Mouse (Mus musculus) hindbrain, postnatal 0 days (tissue): ENCODE measurements at regions not wholly inside any gene's neighbourhood (a gene's known extent, or its start where the extent isn't known, plus 50 kb on each side); places are given as distances from the start of the nearest gene placed in this dataset.

Experiments
- ATAC-seq: fragments of 200-750 bp; cut with Nextera tagmentation; 2 replicates; pipeline ENCODE4 v1.8.0; 2017; ENCODE audit warnings: mild to moderate bottlenecking, moderate TSS enrichment, moderate library complexity
- DNase-seq: peaks from one replicate; pipeline ENCODE4 v3.0.0-alpha.2; 2015; ENCODE audit warnings: low spot score
- H3K27ac ChIP-seq: fragments of 300-500 bp; sonication (generic); 2 replicates; pipeline ENCODE4 v1.5.1; 2014; ENCODE audit warnings: mild to moderate bottlenecking
- H3K27me3 ChIP-seq: fragments of 300-500 bp; sonication (generic); 2 replicates; pipeline ENCODE4 v1.6.1; 2014; ENCODE audit warnings: low read length, mixed read lengths; ENCODE audit not compliant: insufficient read depth
- H3K36me3 ChIP-seq: fragments of 300-500 bp; sonication (generic); 2 replicates; pipeline ENCODE4 v1.6.1; 2014; ENCODE audit warnings: low read length, mixed read lengths; ENCODE audit not compliant: insufficient read depth
- H3K4me1 ChIP-seq: fragments of 300-500 bp; sonication (generic); 2 replicates; pipeline ENCODE4 v1.6.1; 2014; ENCODE audit warnings: antibody characterized with exemption, low read length, mixed read lengths; ENCODE audit not compliant: insufficient read depth
- H3K4me2 ChIP-seq: fragments of 300-500 bp; sonication (generic); 2 replicates; pipeline ENCODE4 v1.6.1; 2014; ENCODE audit warnings: low read depth, mild to moderate bottlenecking, low read length, moderate library complexity, mixed read lengths
- H3K4me3 ChIP-seq: fragments of 300-500 bp; sonication (generic); 2 replicates; pipeline ENCODE4 v1.5.1; 2014; ENCODE audit warnings: low read length
- H3K9ac ChIP-seq: fragments of 300-500 bp; sonication (generic); replicated peaks from 2 replicates; pipeline ENCODE4 v1.6.1; 2014; ENCODE audit warnings: mild to moderate bottlenecking, low read length, moderate library complexity, mixed read lengths
- H3K9me3 ChIP-seq: fragments of 300-500 bp; sonication (generic); 2 replicates; pipeline ENCODE4 v1.6.1; 2016; ENCODE audit warnings: low read length, mixed read lengths
- CTCF ChIP-seq: IDR thresholded peaks from 2 replicates; pipeline ENCODE4 v1.5.1; 2016; ENCODE audit warnings: antibody characterized with exemption, control low read depth, low read depth
- whole genome bisulfite sequencing: fragments of 180-500 bp; shearing (Covaris S2); extraction: QIAGEN DNeasy Blood & Tissue Kit; methylation state at CpG from one replicate; pipeline ENCODE4 v1.1.7; 2014; 5-methylcytosine and 5-hydroxymethylcytosine counted together

- Histone ChIP-seq H3K36me3 (no peaks in the 10 kb centered on the region), H3K27me3 (no peaks in the 10 kb centered on the region), H3K4me2 (no peak overlapping the region), H3K4me1 (peaks cover 25% of the 10 kb centered on the region), H3K27ac (no peak overlapping the region), H3K9me3 (no peaks in the 10 kb centered on the region), H3K4me3 (no peak overlapping the region), H3K9ac (no peak overlapping the region)
- no peak for TF ChIP-seq CTCF
- ATAC-seq (no peak), DNase-seq (no peak)
- WGBS, result 50% methylated on average over 3 of the region's 3 CpGs
Measured at GRCm38 (mm10) chr7:129781756-129782155, 190.1 kb downstream of the Wdr11 start.

- Histone ChIP-seq H3K9ac (no peak overlapping the region), H3K4me1 (peaks cover 13% of the 10 kb centered on the region), H3K4me2 (no peak overlapping the region), H3K27me3 (no peaks in the 10 kb centered on the region), H3K36me3 (no peaks in the 10 kb centered on the region), H3K9me3 (no peaks in the 10 kb centered on the region), H3K27ac (no peak overlapping the region), H3K4me3 (no peak overlapping the region)
- WGBS, result 74% methylated on average over 4 of the region's 4 CpGs
- DNase-seq (peak; percentile 43), ATAC-seq (no peak)
- TF ChIP-seq CTCF, result no peak
Measured at GRCm38 (mm10) chr7:129784966-129785365, 193.3 kb downstream of the Wdr11 start.

- peak; percentile 43; the same call in 1 of the 2 replicates for ATAC-seq
- no peak overlapping the region for H3K4me3 ChIP-seq
- DNase-seq, result peak; percentile 53
- no peak overlapping the region for H3K9ac ChIP-seq
- H3K36me3 ChIP-seq, result no peaks in the 10 kb centered on the region
- H3K9me3 ChIP-seq, result no peaks in the 10 kb centered on the region
- H3K4me1 ChIP-seq, result peaks cover 17% of the 10 kb centered on the region
- H3K27ac ChIP-seq, result peak overlapping the region; percentile 4; the same call in 1 of the 2 replicates
- no peaks in the 10 kb centered on the region for H3K27me3 ChIP-seq
- H3K4me2 ChIP-seq, result no peak overlapping the region
- WGBS, result 32% methylated on average over 2 of the region's 2 CpGs
- no peak for TF ChIP-seq CTCF
Measured at GRCm38 (mm10) chr7:129787011-129787410, 195.3 kb downstream of the Wdr11 start.

GRCm38 (mm10) chr7:129787736-129788135 is 196.1 kb downstream of the Wdr11 start:
- H3K9me3 ChIP-seq, result no peaks in the 10 kb centered on the region
- H3K4me1 ChIP-seq, result peaks cover 17% of the 10 kb centered on the region
- WGBS, result 77% methylated on average over 2 of the region's 2 CpGs
- no peak for ATAC-seq
- no peak for DNase-seq
- H3K27ac ChIP-seq, result no peak overlapping the region
- H3K9ac ChIP-seq, result no peak overlapping the region
- TF ChIP-seq CTCF, result no peak
- H3K27me3 ChIP-seq, result no peaks in the 10 kb centered on the region
- H3K4me3 ChIP-seq, result no peak overlapping the region
- H3K4me2 ChIP-seq, result no peak overlapping the region
- no peaks in the 10 kb centered on the region for H3K36me3 ChIP-seq

- Histone ChIP-seq H3K27ac (no peak overlapping the region), H3K36me3 (no peaks in the 10 kb centered on the region), H3K27me3 (no peaks in the 10 kb centered on the region), H3K4me1 (peaks cover 17% of the 10 kb centered on the region), H3K4me3 (no peak overlapping the region), H3K4me2 (no peak overlapping the region), H3K9me3 (no peaks in the 10 kb centered on the region), H3K9ac (no peak overlapping the region)
- WGBS, result 29% methylated on average over 6 of the region's 6 CpGs
- no peak for DNase-seq
- no peak for TF ChIP-seq CTCF
- no peak for ATAC-seq
Measured at GRCm38 (mm10) chr7:129789461-129789860, 197.8 kb downstream of the Wdr11 start.

- no peak overlapping the region for H3K4me2 ChIP-seq
- no peak overlapping the region for H3K9ac ChIP-seq
- no peaks in the 10 kb centered on the region for H3K9me3 ChIP-seq
- H3K36me3 ChIP-seq, result no peaks in the 10 kb centered on the region
- H3K4me1 ChIP-seq, result peaks cover 17% of the 10 kb centered on the region
- WGBS, result 58% methylated on average over 6 of the region's 6 CpGs
- H3K27ac ChIP-seq, result no peak overlapping the region
- TF ChIP-seq CTCF, result no peak
- DNase-seq, result peak; percentile 51
- no peaks in the 10 kb centered on the region for H3K27me3 ChIP-seq
- no peak overlapping the region for H3K4me3 ChIP-seq
- no peak for ATAC-seq
Measured at GRCm38 (mm10) chr7:129790590-129791449, 199.2 kb downstream of the Wdr11 start.

- H3K9me3 ChIP-seq, result no peaks in the 10 kb centered on the region
- H3K27me3 ChIP-seq, result no peaks in the 10 kb centered on the region
- peaks cover 13% of the 10 kb centered on the region for H3K4me1 ChIP-seq
- DNase-seq (peak; percentile 54), ATAC-seq (no peak)
- no peak overlapping the region for H3K9ac ChIP-seq
- no peak overlapping the region for H3K4me2 ChIP-seq
- no peak overlapping the region for H3K27ac ChIP-seq
- no peak for TF ChIP-seq CTCF
- H3K4me3 ChIP-seq, result no peak overlapping the region
- 43% methylated on average over 6 of the region's 6 CpGs for WGBS
- no peaks in the 10 kb centered on the region for H3K36me3 ChIP-seq
Measured at GRCm38 (mm10) chr7:129791450-129791820, 199.8 kb downstream of the Wdr11 start.
